Mouse (Mus musculus): Measurements from ENCODE around the gene Zkscan8. TPM values are rescaled to one million over a fixed set of nuclear protein-coding genes. Genes with fewer than 3 reads are reported as not detected.

Zkscan8 gene
- polyA plus RNA-seq (2012; rRNA removed): 2.0 and 2.1 TPM in 2 replicates
- polyA plus RNA-seq (2014; fragmentation: Nextera tagmentation; extraction: Ambion mirVana): 1.4 and 1.9 TPM in 2 replicates

DNA sequence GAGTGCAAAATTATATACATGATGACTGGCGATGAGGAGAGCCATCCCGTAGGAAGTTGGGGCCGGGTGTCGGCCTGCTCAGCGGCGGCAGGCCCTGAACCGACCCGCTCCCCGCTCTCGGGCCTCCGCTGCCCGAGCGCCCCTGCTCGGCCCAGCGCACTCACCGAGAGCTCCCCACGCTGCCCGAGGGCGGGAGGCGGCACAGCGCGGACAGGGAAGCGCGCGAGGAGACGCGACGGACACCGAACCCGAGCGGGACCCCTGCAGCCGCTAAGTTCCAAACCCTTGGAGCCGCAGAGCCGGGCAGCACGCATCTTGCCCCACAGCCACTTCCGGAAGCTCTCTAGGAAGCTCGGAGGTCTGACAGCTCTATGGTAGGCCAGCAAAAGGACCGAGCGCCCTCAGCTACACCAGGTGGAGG is at the start of gene Zkscan8:
Gene Zkscan8 (minus strand): TSS at position 340 of the 421 bp plus-strand sequence.
- peak within 1 kb of the TSS; percentile 65 to 83 for H3K4me3 ChIP-seq (ENCODE audit: insufficient read depth in 1 of 2, low read depth in 2 of 2, low read length in 2 of 2)
- TF ChIP-seq EP300 (IDR thresholded peaks at IDR 0.05; ENCODE audit: low read depth) (no peak), CTCF (IDR thresholded peaks at IDR 0.05; ENCODE audit: low read depth) (no peak)
- H3K9ac ChIP-seq (replicated peaks): peak within 1 kb of the TSS; percentile 94
- H3K4me2 ChIP-seq (ENCODE audit: low read depth): peak within 1 kb of the TSS; percentile 71
- H3K27me3 ChIP-seq (ENCODE audit: control insufficient read depth, insufficient read depth, low read length): no peaks in the 10 kb centered on the region
- H3K27ac ChIP-seq: 0 out of 2 replicates have a peak within 1 kb of the TSS, but pooled peaks have one; percentile 34
- no peaks in the 10 kb centered on the region; the same call in 1 of the 2 replicates for H3K36me3 ChIP-seq (replicated peaks; ENCODE audit: control insufficient read depth, insufficient read depth, low read depth)
- no peaks in the 10 kb centered on the region for H3K9me3 ChIP-seq (ENCODE audit: control insufficient read depth, low read length)
- DNase-seq (ENCODE audit: low read depth in 3 of 3, low spot score in 3 of 3) (peak; percentile 73 to 77 (median 74)), ATAC-seq (ENCODE audit: insufficient read depth) (peak; percentile 96)
- WGBS (ENCODE audit: insufficient replicate concordance): 0% methylated on average over 39 of the region's 39 CpGs
- peaks cover 5 to 7% of the 10 kb centered on the region in 2 experiments; a peak in 3 of 4 replicates for H3K4me1 ChIP-seq (replicated peaks; ENCODE audit: control insufficient read depth in 2 of 2, insufficient read depth in 2 of 2, low read length in 1 of 2)

DNA sequence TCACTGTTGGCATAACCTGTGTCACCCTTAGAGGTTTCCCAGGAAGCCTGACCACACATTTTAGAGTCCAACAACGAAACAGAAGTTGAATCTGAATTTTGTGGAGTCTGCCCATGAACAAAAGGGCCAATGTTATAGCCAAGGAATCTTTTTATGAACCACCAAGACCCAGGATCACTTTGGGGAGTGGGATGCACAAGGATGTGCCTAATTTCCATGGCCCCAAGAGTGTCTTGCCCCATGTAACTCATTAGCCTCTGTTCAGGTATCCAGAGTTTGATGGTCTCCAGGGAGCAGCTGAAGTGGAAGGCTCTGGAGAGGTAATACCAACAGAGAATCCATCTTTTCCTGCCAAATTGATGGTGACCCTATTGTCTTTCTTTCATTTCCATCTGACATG is 28.9 kb upstream of the Zkscan8 start, which contains the start of gene Olfr1535:
Gene Olfr1535 (minus strand): TSS at position 101 of the 400 bp plus-strand sequence.
- Histone ChIP-seq H3K9ac (replicated peaks) (no peak within 1 kb of the TSS), H3K9me3 (ENCODE audit: control insufficient read depth, low read length) (no peaks in the 10 kb centered on the region), H3K27ac (no peak within 1 kb of the TSS), H3K4me1 (replicated peaks; ENCODE audit: control insufficient read depth in 2 of 2, insufficient read depth in 2 of 2, low read length in 1 of 2) (no peaks in the 10 kb centered on the region), H3K4me3 (ENCODE audit: insufficient read depth in 1 of 2, low read depth in 2 of 2, low read length in 2 of 2) (no peak within 1 kb of the TSS), H3K4me2 (ENCODE audit: low read depth) (no peak within 1 kb of the TSS), H3K36me3 (replicated peaks; ENCODE audit: control insufficient read depth, insufficient read depth, low read depth) (no peaks in the 10 kb centered on the region), H3K27me3 (ENCODE audit: control insufficient read depth, insufficient read depth, low read length) (no peaks in the 10 kb centered on the region)
- DNase-seq (ENCODE audit: low read depth in 3 of 3, low spot score in 3 of 3) (no peak), ATAC-seq (ENCODE audit: insufficient read depth) (no peak)
- TF ChIP-seq CTCF (IDR thresholded peaks at IDR 0.05; ENCODE audit: low read depth) (no peak), EP300 (IDR thresholded peaks at IDR 0.05; ENCODE audit: low read depth) (no peak)
- WGBS (ENCODE audit: insufficient replicate concordance): 31% methylated on average over 1 of the region's 1 CpGs

DNA sequence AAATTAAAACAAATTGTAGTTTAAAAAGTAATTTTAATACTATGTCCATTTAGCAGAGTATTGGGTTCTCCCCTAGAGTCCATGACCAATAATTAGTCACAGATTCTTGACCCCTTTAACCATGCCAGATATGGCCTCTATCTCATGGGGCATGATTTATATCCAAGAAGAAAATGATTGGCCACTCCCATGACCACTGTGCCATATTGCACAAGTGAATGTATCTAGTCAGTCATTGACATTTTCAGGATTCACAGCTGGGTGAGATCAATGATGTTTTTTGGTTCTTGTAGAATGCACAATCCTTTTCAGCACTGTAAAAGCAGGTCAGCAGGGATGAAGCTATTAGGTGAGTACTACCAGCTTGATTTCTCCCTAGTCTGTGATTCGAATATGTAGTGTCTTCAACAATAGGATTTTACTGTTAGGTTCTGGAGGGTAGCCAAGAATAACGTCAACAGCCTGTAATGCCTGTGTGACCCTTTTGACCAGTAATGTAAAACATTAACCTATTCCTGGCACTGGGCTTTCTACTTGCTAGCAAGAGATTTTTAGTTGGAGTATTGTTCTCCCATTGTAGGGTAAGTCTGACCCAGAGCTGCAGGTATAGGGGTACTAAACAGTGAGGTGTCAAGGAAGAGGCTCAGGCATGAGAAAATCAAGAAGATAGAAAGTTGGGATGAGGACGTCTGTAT is 19.6 kb upstream of the Zkscan8 start:
- Histone ChIP-seq H3K4me3 (ENCODE audit: insufficient read depth in 1 of 2, low read depth in 2 of 2, low read length in 2 of 2) (no peak overlapping the region), H3K9me3 (ENCODE audit: control insufficient read depth, low read length) (no peaks in the 10 kb centered on the region), H3K27me3 (ENCODE audit: control insufficient read depth, insufficient read depth, low read length) (no peaks in the 10 kb centered on the region), H3K4me2 (ENCODE audit: low read depth) (no peak overlapping the region; the same call in 1 of the 2 replicates), H3K27ac (no peak overlapping the region), H3K9ac (replicated peaks) (no peak overlapping the region), H3K36me3 (replicated peaks; ENCODE audit: control insufficient read depth, insufficient read depth, low read depth) (no peaks in the 10 kb centered on the region), H3K4me1 (replicated peaks; ENCODE audit: control insufficient read depth in 2 of 2, insufficient read depth in 2 of 2, low read length in 1 of 2) (no peaks in the 10 kb centered on the region)
- 36% methylated on average over 3 of the region's 3 CpGs for WGBS (ENCODE audit: insufficient replicate concordance)
- no peak for ATAC-seq (ENCODE audit: insufficient read depth)
- TF ChIP-seq EP300 (IDR thresholded peaks at IDR 0.05; ENCODE audit: low read depth) (no peak), CTCF (IDR thresholded peaks at IDR 0.05; ENCODE audit: low read depth) (no peak)
- DNase-seq (ENCODE audit: low read depth in 3 of 3, low spot score in 3 of 3): no peak

- H3K4me2 ChIP-seq (ENCODE audit: low read depth): no peak overlapping the region
- H3K4me1 ChIP-seq (replicated peaks; ENCODE audit: control insufficient read depth in 2 of 2, insufficient read depth in 2 of 2, low read length in 1 of 2): no peaks in the 10 kb centered on the region
- H3K9ac ChIP-seq (replicated peaks): no peak overlapping the region
- no peaks in the 10 kb centered on the region for H3K9me3 ChIP-seq (ENCODE audit: control insufficient read depth, low read length)
- ATAC-seq (ENCODE audit: insufficient read depth): no peak
- H3K27me3 ChIP-seq (ENCODE audit: control insufficient read depth, insufficient read depth, low read length): no peaks in the 10 kb centered on the region
- no peak for DNase-seq (ENCODE audit: low read depth in 3 of 3, low spot score in 3 of 3)
- no peak overlapping the region for H3K4me3 ChIP-seq (ENCODE audit: insufficient read depth in 1 of 2, low read depth in 2 of 2, low read length in 2 of 2)
- no peak overlapping the region for H3K27ac ChIP-seq
- WGBS (ENCODE audit: insufficient replicate concordance): 52% methylated on average over 3 of the region's 3 CpGs
- H3K36me3 ChIP-seq (replicated peaks; ENCODE audit: control insufficient read depth, insufficient read depth, low read depth): no peaks in the 10 kb centered on the region
- TF ChIP-seq CTCF (IDR thresholded peaks at IDR 0.05; ENCODE audit: low read depth) (no peak), EP300 (IDR thresholded peaks at IDR 0.05; ENCODE audit: low read depth) (no peak)
Observed at GRCm38 (mm10) chr13:21549487-21549886, 18.6 kb upstream of the Zkscan8 start.

DNA sequence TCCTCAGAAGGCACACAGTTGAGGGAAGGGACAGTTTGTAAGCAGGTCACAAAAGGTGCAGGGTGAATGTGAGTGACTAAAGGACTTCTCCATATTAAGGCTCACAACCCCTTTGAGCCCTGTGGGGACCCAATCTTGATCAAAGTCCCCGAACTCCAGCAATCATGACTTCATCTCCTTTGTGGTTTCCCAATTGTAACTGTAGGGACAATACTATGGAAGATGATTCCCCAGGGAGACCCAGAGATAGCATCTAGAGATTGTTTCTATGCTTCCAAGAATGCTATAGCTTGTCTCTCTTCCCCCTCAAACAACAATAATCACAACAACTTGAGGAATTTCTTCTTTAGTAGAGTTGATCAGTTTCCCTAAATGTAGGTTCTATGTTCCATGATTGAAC is 11.8 kb upstream of the Zkscan8 start, which contains the start of gene Olfr1366:
Gene Olfr1366 (minus strand): TSS at position 101 of the 400 bp plus-strand sequence.
- Histone ChIP-seq H3K27ac (no peak within 1 kb of the TSS), H3K27me3 (ENCODE audit: control insufficient read depth, insufficient read depth, low read length) (no peaks in the 10 kb centered on the region), H3K9me3 (ENCODE audit: control insufficient read depth, low read length) (no peaks in the 10 kb centered on the region), H3K4me1 (replicated peaks; ENCODE audit: control insufficient read depth in 2 of 2, insufficient read depth in 2 of 2, low read length in 1 of 2) (no peaks in the 10 kb centered on the region), H3K9ac (replicated peaks) (no peak within 1 kb of the TSS), H3K4me3 (ENCODE audit: insufficient read depth in 1 of 2, low read depth in 2 of 2, low read length in 2 of 2) (no peak within 1 kb of the TSS), H3K4me2 (ENCODE audit: low read depth) (no peak within 1 kb of the TSS), H3K36me3 (replicated peaks; ENCODE audit: control insufficient read depth, insufficient read depth, low read depth) (no peaks in the 10 kb centered on the region)
- WGBS (ENCODE audit: insufficient replicate concordance): 24% methylated on average over 1 of the region's 1 CpGs
- TF ChIP-seq EP300 (IDR thresholded peaks at IDR 0.05; ENCODE audit: low read depth): no peak
- TF ChIP-seq CTCF (IDR thresholded peaks at IDR 0.05; ENCODE audit: low read depth): no peak
- no peak for DNase-seq (ENCODE audit: low read depth in 3 of 3, low spot score in 3 of 3)
- no peak for ATAC-seq (ENCODE audit: insufficient read depth)

All from liver, embryonic 14.5 days (tissue).